9 mouse cellular contexts compared by ENCODE assay signal in genomic region chr5:134540881-134541280, GRCm38 (mm10). TPM values are rescaled to one million over a fixed set of nuclear protein-coding genes. Genes with fewer than 3 reads are reported as not detected.
DNase-seq lines count a peak whose midpoint lies in the region; ATAC-seq lines count a peak whose summit lies in the region.
"Had no signal": no experiment of that assay in that cellular context is flagged by ENCODE, and none has a peak within 500 bp of the region (broad histone marks: within the 10 kb centered on the region; RNA-seq: fewer than 3 reads in every experiment).

No protein-coding gene starts in this region.

- H3K4me2 ChIP-seq in forebrain, embryonic 13.5 days: no peak overlapping the region

- no peaks in the 10 kb centered on the region for H3K27me3 ChIP-seq in forebrain, embryonic 10.5 days (ENCODE audit: poor library complexity, severe bottlenecking)
- no peaks in the 10 kb centered on the region for H3K27me3 ChIP-seq in forebrain, embryonic 13.5 days
- H3K27me3 ChIP-seq in heart, embryonic 10.5 days (ENCODE audit: insufficient read depth, poor library complexity, severe bottlenecking): no peaks in the 10 kb centered on the region
- H3K27me3 ChIP-seq in limb, embryonic 10.5 days (ENCODE audit: low read depth, poor library complexity, severe bottlenecking): no peaks in the 10 kb centered on the region

- H3K9ac ChIP-seq in forebrain, embryonic 13.5 days: no peak overlapping the region

- H3K36me3 ChIP-seq in forebrain, embryonic 10.5 days (replicated peaks): peaks cover 35% of the 10 kb centered on the region
- peaks cover 21% of the 10 kb centered on the region for H3K36me3 ChIP-seq in forebrain, embryonic 13.5 days (ENCODE audit: poor library complexity, severe bottlenecking)
- H3K36me3 ChIP-seq in heart, embryonic 10.5 days: peaks cover 23% of the 10 kb centered on the region
- H3K36me3 ChIP-seq in limb, embryonic 10.5 days: peaks cover 59% of the 10 kb centered on the region

- peaks cover 8% of the 10 kb centered on the region; the same call in 1 of the 2 replicates for H3K9me3 ChIP-seq in forebrain, embryonic 10.5 days
- H3K9me3 ChIP-seq in forebrain, embryonic 13.5 days (replicated peaks): no peaks in the 10 kb centered on the region
- no peaks in the 10 kb centered on the region for H3K9me3 ChIP-seq in heart, embryonic 10.5 days
- H3K9me3 ChIP-seq in limb, embryonic 10.5 days (replicated peaks): no peaks in the 10 kb centered on the region

- 78% methylated on average over 6 of the region's 6 CpGs for WGBS in forebrain, embryonic 10.5 days
- 81% methylated on average over 6 of the region's 6 CpGs for WGBS in forebrain, embryonic 13.5 days
- WGBS in heart, embryonic 10.5 days: 71% methylated on average over 6 of the region's 6 CpGs
- 77% methylated on average over 6 of the region's 6 CpGs for WGBS in limb, embryonic 10.5 days

- H3K4me3 ChIP-seq in forebrain, embryonic 10.5 days: no peak overlapping the region
- H3K4me3 ChIP-seq in forebrain, embryonic 13.5 days: no peak overlapping the region
- no peak overlapping the region for H3K4me3 ChIP-seq in heart, embryonic 10.5 days
- 0 out of 2 replicates have a peak overlapping the region, but pooled peaks have one; percentile 1 for H3K4me3 ChIP-seq in limb, embryonic 10.5 days

- ATAC-seq in forebrain, embryonic 13.5 days: no peak

- DNase-seq in forebrain, embryonic 10.5 days (ENCODE audit: extremely low spot score, low spot score): no peak
- peak; percentile 95 for DNase-seq in Muller cell, postnatal 12 days (ENCODE audit: inconsistent ontology term)
- no peak for DNase-seq in heart, embryonic 10.5 days (ENCODE audit: low spot score)
- no peak for DNase-seq in limb, embryonic 10.5 days (ENCODE audit: low spot score)
- no peak for DNase-seq in right cerebral cortex, postnatal 25 days
- DNase-seq in urinary bladder, adult 18-20 months (ENCODE audit: low spot score in 2 of 2): no peak
- DNase-seq in frontal cortex, postnatal 36 days (ENCODE audit: low spot score in 2 of 2): no peak

- peak overlapping the region; percentile 80; the same call in 1 of the 2 replicates for H3K27ac ChIP-seq in forebrain, embryonic 10.5 days
- H3K27ac ChIP-seq in forebrain, embryonic 13.5 days: no peak overlapping the region
- peak overlapping the region; percentile 80 for H3K27ac ChIP-seq in heart, embryonic 10.5 days
- H3K27ac ChIP-seq in limb, embryonic 10.5 days: peak overlapping the region; percentile 88

- peaks cover 43% of the 10 kb centered on the region for H3K4me1 ChIP-seq in forebrain, embryonic 10.5 days
- H3K4me1 ChIP-seq in forebrain, embryonic 13.5 days: peaks cover 33% of the 10 kb centered on the region
- H3K4me1 ChIP-seq in heart, embryonic 10.5 days: peaks cover 32% of the 10 kb centered on the region
- peaks cover 42% of the 10 kb centered on the region for H3K4me1 ChIP-seq in limb, embryonic 10.5 days

RNA-seq across cellular contexts. Expression of gene Clip2, which starts 11.4 kb away (rescaled TPM):
- polyA plus RNA-seq in forebrain, embryonic 10.5 days (2016; fragmentation: Nextera tagmentation; extraction: Ambion mirVana): 4.2 and 4.5 TPM in 2 replicates
- polyA plus RNA-seq in forebrain, embryonic 13.5 days (2015; fragmentation: Nextera tagmentation; extraction: Ambion mirVana): 9.4 and 11.4 TPM in 2 replicates
- 2.1 TPM in 2 replicates for polyA plus RNA-seq in heart, embryonic 10.5 days (2016; fragmentation: Nextera tagmentation; extraction: Ambion mirVana)
- 5.9 and 7.1 TPM in 2 replicates for polyA plus RNA-seq in limb, embryonic 10.5 days (2016; fragmentation: Nextera tagmentation; extraction: Ambion mirVana)

RNA-seq across cellular contexts. Expression of gene Syna, which starts 19.1 kb away (rescaled TPM):
- polyA plus RNA-seq in forebrain, embryonic 10.5 days (2016; fragmentation: Nextera tagmentation; extraction: Ambion mirVana): 0.10 TPM in 1 of 2 replicates, not detected in the other
- polyA plus RNA-seq in forebrain, embryonic 13.5 days (2015; fragmentation: Nextera tagmentation; extraction: Ambion mirVana): 0.31 and 0.52 TPM in 2 replicates
- polyA plus RNA-seq in heart, embryonic 10.5 days (2016; fragmentation: Nextera tagmentation; extraction: Ambion mirVana): not detected in 2 replicates
- 0.06 and 0.08 TPM in 2 replicates for polyA plus RNA-seq in limb, embryonic 10.5 days (2016; fragmentation: Nextera tagmentation; extraction: Ambion mirVana)
- polyA plus RNA-seq: spleen, adult 2 months had no signal

RNA-seq across cellular contexts. Expression of gene Rfc2, which starts 40.3 kb away (rescaled TPM):
- polyA plus RNA-seq in forebrain, embryonic 10.5 days (2016; fragmentation: Nextera tagmentation; extraction: Ambion mirVana): 440 and 447 TPM in 2 replicates
- 285 and 304 TPM in 2 replicates for polyA plus RNA-seq in forebrain, embryonic 13.5 days (2015; fragmentation: Nextera tagmentation; extraction: Ambion mirVana)
- polyA plus RNA-seq in heart, embryonic 10.5 days (2016; fragmentation: Nextera tagmentation; extraction: Ambion mirVana): 271 and 300 TPM in 2 replicates
- polyA plus RNA-seq in limb, embryonic 10.5 days (2016; fragmentation: Nextera tagmentation; extraction: Ambion mirVana): 431 and 443 TPM in 2 replicates
